23 mouse cellular contexts compared by ENCODE assay signal in the genomic region with DNA sequence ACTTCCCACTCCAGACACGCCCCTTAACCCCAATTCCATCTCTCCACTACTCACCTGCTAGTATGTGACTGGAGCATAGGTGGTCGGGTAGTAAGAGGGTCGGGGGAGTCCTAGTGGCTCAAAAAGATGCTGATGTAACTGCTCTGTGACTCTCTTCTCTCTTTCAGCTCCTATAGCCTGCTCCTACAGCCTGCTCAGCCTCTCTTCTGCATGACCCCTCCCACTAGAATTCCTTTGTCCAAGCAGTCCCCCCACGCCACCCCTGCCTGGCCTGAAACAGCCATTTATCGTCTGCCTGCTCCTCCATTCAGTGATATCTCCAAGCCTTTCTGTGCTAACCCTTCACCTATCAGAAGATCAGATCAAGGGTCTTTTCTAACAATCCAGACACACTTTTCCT.
"Had no signal": no experiment of that assay in that cellular context is flagged by ENCODE, and none has a peak within 500 bp of the region (broad histone marks: within the 10 kb centered on the region; RNA-seq: fewer than 3 reads in every experiment).

No protein-coding gene starts in this region.

- H3K9ac ChIP-seq: embryonic facial prominence, embryonic 12.5 days; embryonic facial prominence, embryonic 13.5 days; embryonic facial prominence, embryonic 15.5 days; forebrain, embryonic 12.5 days; forebrain, embryonic 13.5 days; forebrain, embryonic 15.5 days; forebrain, postnatal 0 days had no signal

- H3K36me3 ChIP-seq: embryonic facial prominence, embryonic 10.5 days; embryonic facial prominence, embryonic 12.5 days; embryonic facial prominence, embryonic 13.5 days; embryonic facial prominence, embryonic 15.5 days; forebrain, embryonic 10.5 days; forebrain, embryonic 12.5 days; forebrain, embryonic 15.5 days; heart, embryonic 10.5 days had no signal

- H3K27me3 ChIP-seq: embryonic facial prominence, embryonic 12.5 days; embryonic facial prominence, embryonic 13.5 days; embryonic facial prominence, embryonic 15.5 days; forebrain, embryonic 12.5 days; forebrain, embryonic 13.5 days; forebrain, embryonic 15.5 days had no signal

- DNase-seq: cerebellum, adult 9-10 months; cerebellum, adult 9-11 months; cerebellum, postnatal 10 days; cerebellum, postnatal 14 days; cerebellum, postnatal 25 days; embryo, embryonic 11 days; forebrain, postnatal 0 days; gastrocnemius, adult 2 months; gastrocnemius, postnatal 10 days; gastrocnemius, postnatal 14 days; gastrocnemius, postnatal 25 days; gastrocnemius, postnatal 36 days; heart, adult 18-20 months had no signal

- H3K4me1 ChIP-seq: embryonic facial prominence, embryonic 10.5 days; embryonic facial prominence, embryonic 12.5 days; embryonic facial prominence, embryonic 13.5 days; embryonic facial prominence, embryonic 15.5 days; forebrain, embryonic 10.5 days; forebrain, embryonic 12.5 days; forebrain, embryonic 13.5 days; forebrain, embryonic 15.5 days; heart, embryonic 10.5 days had no signal

- H3K4me3 ChIP-seq: embryonic facial prominence, embryonic 10.5 days; embryonic facial prominence, embryonic 12.5 days; embryonic facial prominence, embryonic 13.5 days; embryonic facial prominence, embryonic 15.5 days; erythroblast, embryonic 14.5 days; forebrain, embryonic 10.5 days; forebrain, embryonic 12.5 days; forebrain, embryonic 13.5 days; forebrain, embryonic 15.5 days; gastrocnemius, adult 2 months; heart, embryonic 10.5 days had no signal

- H3K27ac ChIP-seq: embryonic facial prominence, embryonic 10.5 days; embryonic facial prominence, embryonic 12.5 days; embryonic facial prominence, embryonic 13.5 days; embryonic facial prominence, embryonic 15.5 days; forebrain, embryonic 10.5 days; forebrain, embryonic 12.5 days; forebrain, embryonic 13.5 days; forebrain, embryonic 15.5 days; gastrocnemius, adult 2 months; heart, embryonic 10.5 days had no signal
